Mouse (Mus musculus) testis, adult 2 months (tissue): ENCODE data around the gene Pcnp.

ENCODE experiments used
- CTCF ChIP-seq: fragments of 200-500 bp; IDR thresholded peaks from 2 replicates; pipeline ENCODE4 v1.5.1; 2012; ENCODE audit warnings: low read depth, mild to moderate bottlenecking, inconsistent platforms, low read length, moderate library complexity; ENCODE audit not compliant: control insufficient read depth, insufficient read depth, insufficient replicate concordance
- POLR2A ChIP-seq: fragments of 200-500 bp; IDR thresholded peaks from 2 replicates; pipeline ENCODE4 v1.6.1; 2012; ENCODE audit warnings: low read depth, mild to moderate bottlenecking, inconsistent platforms, low read length, moderate library complexity; ENCODE audit not compliant: control insufficient read depth

- no peak for TF ChIP-seq CTCF
- peak; percentile 72 for TF ChIP-seq POLR2A
These were observed 55.2 kb downstream of the Pcnp start for GRCm38 (mm10) chr16:55974256-55974902.
